Mouse (Mus musculus): Measurements from ENCODE around the gene Ube2l6.

Ube2l6 gene

GRCm38 (mm10) chr2:84798493-84798921 is at the start of gene Ube2l6:
Gene Ube2l6, plus strand, starts transcription at chr2:84798828.
- peak; percentile 55 for DNase-seq (ENCODE audit: low read depth, low spot score)

- no peak for DNase-seq (ENCODE audit: low read depth, low spot score)
These were observed 48.5 kb upstream of the Ube2l6 start for GRCm38 (mm10) chr2:84750115-84750514.

GRCm38 (mm10) chr2:84756245-84756644 is 42.4 kb upstream of the Ube2l6 start:
- DNase-seq (ENCODE audit: low read depth, low spot score): no peak

- DNase-seq (ENCODE audit: low read depth, low spot score): no peak
These were observed 41.5 kb upstream of the Ube2l6 start for GRCm38 (mm10) chr2:84757026-84757682.

- no peak for DNase-seq (ENCODE audit: low read depth, low spot score)
These were observed 40.0 kb upstream of the Ube2l6 start for GRCm38 (mm10) chr2:84758542-84759127.

GRCm38 (mm10) chr2:84760777-84761176 is 37.9 kb upstream of the Ube2l6 start:
- no peak for DNase-seq (ENCODE audit: low read depth, low spot score)

- DNase-seq (ENCODE audit: low read depth, low spot score): no peak
These were observed 37.3 kb upstream of the Ube2l6 start for GRCm38 (mm10) chr2:84761309-84761708.

GRCm38 (mm10) chr2:84761840-84762239 is 36.8 kb upstream of the Ube2l6 start:
- DNase-seq (ENCODE audit: low read depth, low spot score): no peak

GRCm38 (mm10) chr2:84762295-84762694 is 36.3 kb upstream of the Ube2l6 start:
- no peak for DNase-seq (ENCODE audit: low read depth, low spot score)

- DNase-seq (ENCODE audit: low read depth, low spot score): no peak
These were observed 35.8 kb upstream of the Ube2l6 start for GRCm38 (mm10) chr2:84762818-84763217.

GRCm38 (mm10) chr2:84770501-84770900 is 28.1 kb upstream of the Ube2l6 start:
- no peak for DNase-seq (ENCODE audit: low read depth, low spot score)

- no peak for DNase-seq (ENCODE audit: low read depth, low spot score)
These were observed 26.2 kb upstream of the Ube2l6 start for GRCm38 (mm10) chr2:84772454-84772853.

- DNase-seq (ENCODE audit: low read depth, low spot score): no peak
These were observed 25.4 kb upstream of the Ube2l6 start for GRCm38 (mm10) chr2:84773195-84773594.

GRCm38 (mm10) chr2:84774751-84775150 is 23.9 kb upstream of the Ube2l6 start:
- DNase-seq (ENCODE audit: low read depth, low spot score): peak; percentile 50

- DNase-seq (ENCODE audit: low read depth, low spot score): no peak
These were observed 23.4 kb upstream of the Ube2l6 start, which contains the start of gene Serping1 for GRCm38 (mm10) chr2:84775241-84775640. Gene Serping1, minus strand, starts transcription at chr2:84775444.

- DNase-seq (ENCODE audit: low read depth, low spot score): no peak
These were observed 23.0 kb upstream of the Ube2l6 start for GRCm38 (mm10) chr2:84775665-84776064.

GRCm38 (mm10) chr2:84777706-84778105 is 20.9 kb upstream of the Ube2l6 start:
- no peak for DNase-seq (ENCODE audit: low read depth, low spot score)

GRCm38 (mm10) chr2:84779210-84779609 is 19.4 kb upstream of the Ube2l6 start:
- DNase-seq (ENCODE audit: low read depth, low spot score): no peak

- DNase-seq (ENCODE audit: low read depth, low spot score): no peak
These were observed 15.3 kb upstream of the Ube2l6 start for GRCm38 (mm10) chr2:84783315-84783714.

GRCm38 (mm10) chr2:84783840-84784566 is 14.6 kb upstream of the Ube2l6 start:
- no peak for DNase-seq (ENCODE audit: low read depth, low spot score)

- no peak for DNase-seq (ENCODE audit: low read depth, low spot score)
These were observed 10.3 kb upstream of the Ube2l6 start for GRCm38 (mm10) chr2:84788316-84788715.

- DNase-seq (ENCODE audit: low read depth, low spot score): no peak
These were observed 8.2 kb upstream of the Ube2l6 start for GRCm38 (mm10) chr2:84790418-84790817.

GRCm38 (mm10) chr2:84792516-84792915 is 6.1 kb upstream of the Ube2l6 start:
- no peak for DNase-seq (ENCODE audit: low read depth, low spot score)

Measured in embryo, embryonic 11.5 days (tissue).